Mouse (Mus musculus): ENCODE results near the gene Mast4.

Mast4 gene

DNA sequence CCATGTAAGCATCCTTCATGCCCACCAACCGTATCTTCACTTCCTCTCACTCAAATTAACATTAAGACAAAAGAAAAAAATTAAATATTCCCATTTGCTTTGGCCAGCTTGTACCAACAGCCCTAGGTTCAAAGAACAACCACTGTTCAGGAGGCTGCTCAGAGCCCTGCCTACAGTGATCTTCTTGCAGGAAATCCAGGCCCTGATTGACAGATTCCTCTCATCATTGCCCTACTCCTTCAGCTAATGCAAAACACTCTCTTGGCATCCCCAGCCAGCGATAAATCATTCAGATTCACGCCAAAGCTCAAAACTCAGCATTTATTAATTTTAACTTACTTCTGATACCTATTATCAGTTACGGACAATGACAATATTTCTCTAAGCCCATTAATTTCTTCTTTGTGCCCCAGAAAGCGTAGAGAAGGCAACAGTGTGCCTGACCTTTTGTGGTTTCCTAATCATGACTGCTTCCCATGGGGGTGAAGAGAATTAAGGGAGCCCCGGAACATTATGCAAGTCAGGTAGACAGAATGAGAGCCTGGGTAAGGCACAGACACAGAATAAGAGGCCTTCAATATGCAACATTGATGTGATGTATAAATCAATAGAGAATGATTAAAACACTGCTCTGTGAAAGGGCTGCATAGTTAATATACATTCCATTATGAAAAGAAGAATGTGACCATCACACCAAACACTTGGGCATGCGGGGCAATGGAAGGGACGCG is 135.9 kb downstream of the Mast4 start:
- DNase-seq (ENCODE audit: low read depth, low spot score) = no peak

DNA sequence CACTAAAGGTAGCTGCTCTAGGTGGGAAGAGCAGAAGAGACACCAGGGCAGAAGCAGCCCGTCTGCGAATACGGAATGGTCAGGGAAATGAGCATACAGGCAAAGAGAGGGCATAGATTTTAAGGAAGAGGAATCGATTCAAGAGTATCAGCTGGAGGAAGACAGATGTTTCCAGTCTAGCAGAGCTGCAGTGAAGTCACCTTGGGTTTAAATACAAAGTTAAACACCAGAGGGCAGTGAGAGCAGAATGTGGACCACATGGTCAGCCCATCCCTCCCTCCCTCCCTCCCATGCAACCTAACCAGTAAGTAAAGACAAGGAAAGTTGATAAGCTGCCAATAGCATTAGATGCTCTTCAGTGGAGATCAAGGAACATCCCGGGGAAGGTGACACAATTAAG is 138.0 kb downstream of the Mast4 start:
- DNase-seq (ENCODE audit: low read depth, low spot score) = no peak

DNA sequence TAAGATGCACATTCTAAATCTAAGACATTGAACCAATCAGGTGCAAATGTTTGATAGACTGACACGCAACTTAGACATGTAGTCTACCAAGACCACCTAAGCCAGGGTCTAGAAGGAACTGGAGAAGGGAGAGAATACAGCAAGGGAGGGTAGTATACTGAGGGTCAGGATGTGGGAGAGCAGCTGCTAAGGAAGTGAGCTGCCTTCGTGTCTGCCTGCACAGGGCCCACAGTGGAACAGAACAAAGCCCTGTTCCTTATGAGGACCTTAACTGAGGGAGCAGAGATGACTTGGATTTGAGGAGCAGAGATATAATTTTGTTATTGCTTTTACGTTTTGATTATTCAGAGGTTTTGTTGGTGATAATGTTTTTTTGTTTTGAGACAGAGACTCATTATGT is 138.4 kb downstream of the Mast4 start:
- no peak for DNase-seq (ENCODE audit: low read depth, low spot score)

DNA sequence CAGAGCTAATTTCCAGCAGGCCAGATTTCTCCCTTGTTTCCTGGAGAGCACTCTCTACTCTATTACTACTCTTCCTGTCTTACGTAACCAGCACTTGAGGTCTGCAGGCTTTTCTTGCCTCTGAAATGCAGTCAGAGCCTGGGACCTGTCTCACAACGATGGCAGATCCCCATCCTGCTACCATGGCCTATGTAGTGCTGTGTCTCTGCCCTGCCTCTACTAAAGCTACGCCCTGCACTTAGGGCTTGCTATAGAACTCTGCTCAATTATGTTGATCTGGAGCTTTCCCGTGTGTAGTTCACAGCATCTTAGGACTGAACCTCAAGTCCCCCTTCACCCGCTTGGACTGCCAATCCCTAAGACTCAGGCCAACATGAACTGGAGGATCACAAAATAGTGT is 150.7 kb downstream of the Mast4 start:
- no peak for DNase-seq (ENCODE audit: low read depth, low spot score)

DNA sequence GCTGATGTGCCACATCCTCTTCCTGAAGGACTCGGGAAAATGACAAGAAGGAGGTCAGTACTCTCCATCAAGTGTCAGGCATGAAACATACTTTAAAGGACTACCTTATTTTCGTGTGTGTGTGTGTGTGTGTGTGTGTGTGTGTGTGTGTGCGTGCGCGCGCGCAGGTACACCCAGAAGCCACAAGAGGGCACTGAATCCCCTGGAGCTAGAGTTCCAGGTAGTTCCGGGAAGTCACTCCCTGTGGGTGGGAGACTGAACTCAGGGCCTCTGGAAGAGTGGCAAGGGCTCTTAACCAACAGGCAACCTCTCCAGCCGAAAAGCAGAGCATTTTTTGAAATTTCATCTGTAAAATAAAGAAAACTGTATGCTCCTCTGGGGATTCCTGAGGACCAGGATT is 152.5 kb downstream of the Mast4 start:
- DNase-seq (ENCODE audit: low read depth, low spot score) = no peak

DNA sequence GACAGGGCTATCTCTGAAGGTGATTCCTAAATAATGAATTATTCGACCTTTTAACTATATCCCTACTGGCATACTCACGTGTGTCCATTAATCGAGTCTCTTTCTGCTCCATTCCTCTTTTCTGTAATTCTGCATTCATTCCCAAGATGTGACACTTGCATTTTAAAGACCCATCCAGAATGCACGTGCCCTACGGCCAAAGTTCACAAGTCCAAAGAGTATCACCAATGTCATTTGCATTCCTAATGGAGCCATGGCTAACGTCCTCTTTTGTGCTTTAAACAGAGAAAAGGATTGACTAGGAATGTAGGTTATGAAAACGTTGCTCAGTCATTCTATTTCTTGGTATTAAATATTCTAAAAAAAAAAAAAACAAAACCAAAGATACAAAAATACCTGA is 157.4 kb downstream of the Mast4 start:
- no peak for DNase-seq (ENCODE audit: low read depth, low spot score)

DNA sequence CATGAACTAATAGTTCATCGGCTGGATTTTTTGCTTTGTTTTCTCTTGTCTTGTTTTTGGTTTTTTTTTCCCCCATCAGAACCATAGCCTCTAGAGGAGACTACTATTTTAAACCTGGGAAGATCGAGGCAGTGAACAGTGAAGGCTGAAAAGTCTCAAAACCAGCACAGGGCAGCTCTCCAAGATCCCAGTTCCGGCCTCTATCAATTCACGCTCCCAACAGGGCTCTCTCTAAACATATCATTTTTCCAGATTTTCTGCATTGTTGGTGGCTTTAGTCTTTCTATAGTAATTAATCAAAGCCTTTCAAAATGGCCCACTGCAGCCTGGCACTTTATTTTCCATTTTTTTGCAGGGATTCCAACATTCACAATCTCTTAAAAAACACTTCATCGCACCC is 159.9 kb downstream of the Mast4 start:
- DNase-seq (ENCODE audit: low read depth, low spot score) = no peak

DNA sequence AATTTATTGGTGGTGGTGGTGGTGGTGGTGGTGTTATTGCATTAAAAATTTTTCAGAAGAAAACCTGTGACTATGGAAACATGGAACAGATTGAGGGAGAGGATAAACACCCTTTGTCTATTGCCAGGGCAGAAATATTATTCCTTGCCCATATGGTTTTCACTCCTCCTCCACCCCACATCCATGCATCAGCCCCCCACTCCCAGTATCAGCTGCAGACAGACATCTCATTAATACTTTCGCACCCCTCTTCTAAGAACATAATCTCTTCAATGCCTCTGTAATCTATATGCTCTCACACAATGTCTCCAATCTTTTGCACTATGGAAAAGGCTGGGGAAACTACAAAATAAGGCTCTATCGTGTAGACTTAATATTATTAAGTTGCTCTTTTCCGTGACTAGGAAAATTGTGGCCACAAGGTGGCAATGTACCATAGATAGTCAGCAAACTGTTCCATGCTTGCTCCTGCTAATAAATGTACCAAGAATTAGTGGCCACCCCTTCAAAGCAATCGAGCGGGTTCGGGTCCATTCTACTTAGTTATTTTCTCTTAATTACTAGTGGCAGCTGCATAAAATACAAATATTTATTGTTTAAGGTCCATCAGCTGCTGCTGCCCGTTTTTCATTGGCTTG is 160.6 kb downstream of the Mast4 start:
- no peak for DNase-seq (ENCODE audit: low read depth, low spot score)

DNA sequence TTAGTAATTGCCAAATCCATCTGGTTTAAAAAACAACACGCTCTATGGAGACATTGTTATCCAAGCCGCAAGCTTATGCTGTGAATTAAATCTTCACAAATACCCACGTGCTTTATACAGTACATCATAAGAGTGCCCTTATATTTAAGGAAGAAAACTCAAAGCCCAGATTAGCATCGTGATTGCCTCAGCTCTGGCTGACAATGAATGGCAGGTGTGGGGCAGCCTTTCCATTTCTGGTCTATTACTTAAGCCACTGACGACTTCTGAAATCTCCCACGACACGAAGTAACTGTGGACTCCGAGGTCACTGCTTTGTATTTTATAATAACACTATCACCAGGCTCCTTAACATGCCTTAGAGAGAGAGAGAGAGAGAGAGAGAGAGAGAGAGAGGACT is 182.4 kb downstream of the Mast4 start:
- no peak for DNase-seq (ENCODE audit: low read depth, low spot score)

DNA sequence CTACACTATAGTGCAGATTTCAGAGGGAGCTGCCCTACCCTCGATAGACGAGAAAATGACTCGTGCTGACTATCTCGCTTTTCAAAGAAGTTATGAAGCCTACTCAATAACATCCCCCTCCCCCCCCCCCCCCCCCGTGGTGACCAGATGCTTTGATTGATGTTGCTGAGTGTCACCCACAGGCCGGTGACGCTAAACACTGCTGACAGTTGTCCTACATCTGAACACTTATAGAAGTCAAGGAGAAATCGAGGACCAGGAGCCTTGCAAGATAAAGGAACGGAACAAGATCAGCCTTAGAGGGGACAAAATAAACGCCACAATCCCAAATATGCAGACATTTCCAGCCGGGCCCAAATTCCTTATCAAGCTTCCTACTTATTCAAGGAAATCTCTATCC is 183.1 kb downstream of the Mast4 start:
- DNase-seq (ENCODE audit: low read depth, low spot score) = no peak

DNA sequence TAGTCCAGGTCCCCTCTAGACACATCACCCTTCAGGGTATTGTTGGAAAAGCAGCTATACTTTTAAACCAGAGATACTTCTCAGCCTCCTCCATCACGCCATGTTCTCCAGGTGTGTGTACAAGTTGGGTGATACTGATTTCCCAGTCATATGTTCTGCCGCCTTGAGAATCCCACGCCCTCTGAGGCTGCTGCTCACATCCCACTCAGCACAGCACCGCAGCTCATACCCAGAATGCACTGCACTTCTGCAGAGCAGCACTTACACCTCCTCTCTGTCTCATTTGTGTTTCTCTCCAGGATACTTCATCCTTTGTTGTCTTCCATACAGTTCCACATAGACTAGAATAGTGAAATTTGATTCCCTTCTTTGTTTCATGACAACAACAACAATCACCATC is 183.6 kb downstream of the Mast4 start:
- no peak for DNase-seq (ENCODE audit: low read depth, low spot score)

DNA sequence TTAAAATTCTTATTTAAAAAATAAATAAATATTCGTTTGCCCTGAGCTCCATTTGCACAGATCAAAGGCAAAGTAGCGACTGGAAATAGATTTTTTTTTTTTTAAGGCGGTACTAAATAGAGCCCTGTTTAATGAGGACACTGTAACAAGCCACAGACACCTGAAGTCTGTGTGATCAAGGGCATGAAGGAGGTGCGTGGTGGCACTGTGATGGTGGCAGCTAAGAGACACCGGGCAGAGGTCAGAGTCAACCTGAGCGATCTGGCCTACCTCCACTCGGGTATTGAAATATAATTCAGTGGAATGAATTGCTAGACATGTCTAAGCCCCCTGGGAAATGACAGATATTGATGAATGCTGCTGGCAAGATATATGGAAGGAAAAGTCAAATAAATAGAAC is 184.9 kb downstream of the Mast4 start:
- no peak for DNase-seq (ENCODE audit: low read depth, low spot score)

DNA sequence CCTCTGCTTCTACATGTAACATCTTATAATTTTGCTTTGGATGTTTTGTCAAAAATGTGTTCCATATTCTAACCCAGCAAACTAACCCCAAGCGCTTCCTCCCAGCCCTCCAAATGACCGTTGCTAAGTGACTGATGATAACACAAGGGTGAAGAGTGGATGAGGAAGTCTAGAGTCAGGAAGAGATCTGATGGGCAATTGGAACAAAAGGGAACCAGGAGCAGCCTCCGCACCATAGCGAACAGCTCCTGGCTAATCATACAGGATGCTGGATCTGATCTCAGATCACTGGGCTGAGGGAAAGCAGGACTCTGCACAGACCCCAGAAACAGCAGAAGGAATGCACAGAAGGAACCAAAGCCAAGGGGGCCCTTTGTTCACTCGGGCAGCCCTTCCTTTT is 190.0 kb downstream of the Mast4 start:
- DNase-seq (ENCODE audit: low read depth, low spot score) = no peak

DNA sequence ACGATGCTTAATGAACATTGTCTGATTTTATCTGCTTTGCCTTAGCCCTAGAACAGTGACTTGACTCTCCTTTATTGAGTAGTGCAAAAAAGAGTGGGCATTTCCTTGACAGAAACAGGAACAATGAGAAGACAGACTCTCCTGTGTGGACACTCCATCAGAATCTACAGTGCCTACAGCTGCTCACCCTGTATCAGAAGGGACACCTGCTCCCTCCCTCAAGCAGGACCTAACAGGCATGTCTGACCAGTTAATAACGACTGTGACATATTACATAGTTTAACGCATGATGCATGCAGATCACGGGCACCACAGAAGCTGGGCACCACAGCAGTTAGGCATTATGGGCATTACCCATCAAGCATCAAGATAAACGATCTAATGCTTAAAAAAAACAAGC is 193.0 kb downstream of the Mast4 start:
- DNase-seq (ENCODE audit: low read depth, low spot score) = no peak

DNA sequence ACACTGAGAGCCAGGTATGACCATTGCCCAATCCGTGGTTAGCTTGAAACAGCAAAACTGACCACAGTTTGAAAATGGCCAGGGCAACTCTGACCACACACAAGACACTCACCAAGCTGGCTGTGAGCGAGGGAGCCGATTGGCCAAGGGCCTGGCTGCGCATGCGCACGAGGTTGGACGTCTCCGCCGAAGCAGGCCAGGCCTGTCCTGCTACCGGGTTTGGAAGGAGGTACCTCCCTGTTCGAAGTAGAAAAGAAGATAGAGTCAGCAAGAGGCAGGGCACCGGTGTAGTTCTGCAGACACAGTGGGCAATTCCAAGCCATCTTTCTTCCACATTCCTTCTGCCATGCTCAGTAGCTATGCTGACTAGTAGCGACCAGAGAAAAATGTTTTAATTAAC is 194.2 kb downstream of the Mast4 start:
- DNase-seq (ENCODE audit: low read depth, low spot score) = no peak

DNA sequence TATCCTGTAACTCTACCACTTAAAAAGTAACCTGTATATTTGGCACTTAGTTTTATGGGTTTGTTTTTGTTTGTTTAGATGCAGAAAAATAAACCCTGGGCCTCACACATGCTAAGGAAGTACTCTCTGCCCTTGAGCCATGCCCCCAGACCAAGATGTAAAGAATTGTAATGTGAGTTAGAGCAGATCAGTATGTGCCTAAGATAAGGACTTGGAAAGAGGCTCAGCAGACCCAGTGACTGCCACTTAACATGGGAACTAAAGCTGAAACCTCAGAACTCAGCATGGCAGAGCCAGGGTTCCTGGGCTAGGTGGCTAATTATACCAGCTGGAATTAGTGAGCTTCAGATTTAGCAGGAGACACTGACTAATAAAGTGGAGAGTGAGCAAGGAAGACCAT is 196.0 kb downstream of the Mast4 start:
- DNase-seq (ENCODE audit: low read depth, low spot score) = no peak

DNA sequence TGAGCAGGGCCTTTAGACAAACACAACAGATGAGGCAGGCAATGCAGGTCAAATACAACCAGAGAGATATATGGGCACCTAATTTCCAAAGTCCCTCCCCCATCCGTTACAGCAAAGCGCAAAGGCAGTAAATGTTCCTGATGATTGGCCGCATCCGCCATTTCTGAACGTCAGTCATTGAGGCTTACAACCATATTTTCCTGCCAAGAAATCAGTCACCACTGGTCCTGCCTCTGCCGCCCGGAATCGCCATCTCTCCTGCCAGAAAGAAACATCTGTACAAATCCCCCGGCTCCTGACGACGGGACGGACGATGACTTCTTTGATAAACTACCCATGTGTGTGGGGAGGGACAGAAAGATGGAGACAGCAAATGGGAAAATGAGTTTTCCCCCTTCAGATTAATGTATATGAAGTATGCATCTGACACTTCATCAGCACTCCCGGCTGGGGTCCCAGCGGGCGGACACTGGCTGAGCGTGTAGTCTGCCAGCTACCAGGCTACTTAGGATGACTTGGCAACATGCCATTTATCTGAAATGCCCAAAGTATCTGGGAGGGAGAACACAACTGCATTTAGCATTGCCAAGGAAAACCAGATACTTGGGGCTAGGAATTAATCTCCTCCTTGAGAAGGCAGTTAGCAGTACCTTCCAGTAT is 198.9 kb downstream of the Mast4 start:
- DNase-seq (ENCODE audit: low read depth, low spot score) = no peak

DNA sequence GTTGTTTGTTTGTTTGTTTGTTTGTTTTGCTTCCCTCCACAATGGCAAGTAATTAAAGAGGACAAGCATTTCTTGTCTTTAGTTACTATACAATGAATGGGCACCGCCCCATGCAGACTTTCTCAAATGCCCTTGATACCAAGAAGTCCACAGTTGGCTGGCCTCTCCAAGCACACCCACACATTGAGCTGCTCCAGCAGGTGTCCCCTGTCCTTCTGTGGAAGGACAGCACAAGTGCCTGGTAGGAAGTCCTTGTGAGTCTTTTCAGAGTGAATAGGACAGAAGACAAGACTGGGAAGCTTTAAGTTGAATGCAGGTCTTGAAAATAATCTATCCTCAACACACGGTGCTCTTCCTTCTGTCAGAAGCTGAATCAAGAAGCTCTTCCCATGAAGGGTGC is 202.5 kb downstream of the Mast4 start:
- DNase-seq (ENCODE audit: low read depth, low spot score) = no peak

DNA sequence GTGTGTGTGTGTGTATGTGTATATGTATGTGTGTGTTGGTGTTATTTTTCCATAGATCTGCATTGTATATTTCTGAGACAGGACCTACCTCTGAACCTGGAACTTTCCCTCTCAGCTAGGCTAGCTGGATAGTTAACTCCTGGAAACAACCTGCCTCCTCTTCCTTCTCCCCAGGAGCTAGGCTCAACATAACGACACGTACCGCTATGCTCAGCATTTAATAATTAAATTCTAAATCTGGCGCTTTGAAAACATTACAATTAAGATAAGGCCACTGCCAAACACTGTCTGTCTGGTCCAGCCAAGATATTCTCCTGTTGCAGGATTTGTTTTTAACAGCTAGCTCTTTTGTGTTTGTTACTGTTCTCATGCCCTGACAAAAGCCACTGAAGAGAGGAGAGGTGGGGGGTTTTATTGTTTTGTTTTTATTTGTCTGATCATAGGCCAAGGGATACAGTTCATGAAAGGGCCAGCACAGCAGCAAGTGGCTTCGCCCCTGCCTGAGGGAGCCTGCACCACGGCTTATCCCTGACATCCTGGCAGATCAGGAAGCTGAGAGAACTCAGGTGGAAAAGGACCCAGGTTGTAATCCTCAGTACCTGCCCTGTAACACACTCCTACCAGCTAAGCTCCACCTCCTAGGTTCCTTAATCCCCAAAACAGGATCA is 205.0 kb downstream of the Mast4 start:
- no peak for DNase-seq (ENCODE audit: low read depth, low spot score)

DNA sequence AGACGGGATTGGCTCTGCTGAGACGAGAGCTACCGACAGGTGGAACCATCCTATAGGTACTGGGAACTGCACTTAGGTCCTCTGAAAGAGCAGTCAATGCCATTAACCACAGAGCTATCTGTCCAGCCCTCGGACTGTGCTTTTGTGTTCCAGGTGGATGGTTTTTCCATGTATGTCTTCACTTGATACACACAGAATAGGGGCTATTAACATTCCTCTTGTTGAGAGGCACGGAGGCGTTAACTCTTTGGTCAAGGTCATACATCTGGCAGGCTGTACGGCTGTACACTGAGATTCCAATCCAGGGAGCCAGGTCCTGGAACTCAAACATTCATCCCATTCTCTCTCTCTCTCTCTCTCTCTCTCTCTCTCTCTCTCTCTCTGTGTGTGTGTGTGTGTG is 205.6 kb downstream of the Mast4 start:
- no peak for DNase-seq (ENCODE audit: low read depth, low spot score)

DNA sequence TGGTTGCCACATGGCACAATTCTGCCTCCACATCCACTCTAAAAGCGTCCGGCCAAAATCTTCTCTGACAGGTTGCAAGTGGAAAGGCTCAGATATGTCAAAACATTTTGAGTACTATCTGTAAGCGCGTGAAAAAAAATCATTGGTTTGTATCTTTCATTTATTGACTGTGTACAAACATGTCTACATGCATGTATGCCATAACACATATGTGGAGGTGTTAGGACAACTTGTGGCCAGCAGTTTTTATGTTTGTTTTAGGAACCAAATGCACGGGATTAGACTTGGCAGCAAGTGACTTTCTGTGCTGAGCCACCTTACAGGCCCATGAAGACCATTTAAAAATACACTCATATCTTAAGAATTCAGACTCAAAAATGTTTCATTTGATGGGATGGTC is 206.7 kb downstream of the Mast4 start:
- DNase-seq (ENCODE audit: low read depth, low spot score) = no peak

DNA sequence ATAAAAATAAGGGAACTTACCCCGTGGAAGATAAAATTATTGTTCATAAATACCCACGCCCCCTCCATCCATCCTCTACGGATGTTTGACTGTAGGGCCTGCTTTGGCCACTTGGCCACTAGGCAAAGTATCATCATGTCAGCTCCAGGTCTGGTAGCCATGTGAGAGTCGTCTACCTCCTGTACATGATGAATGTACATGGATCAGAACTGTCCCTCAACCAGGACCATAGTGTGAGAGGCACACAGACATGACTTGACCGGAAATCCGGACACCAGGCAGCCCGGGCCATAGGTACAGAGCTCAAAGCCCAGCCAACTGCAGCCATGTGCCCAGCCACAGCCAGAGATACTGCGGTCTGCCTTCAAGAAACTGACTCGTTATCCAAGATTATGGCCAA is 210.6 kb downstream of the Mast4 start:
- DNase-seq (ENCODE audit: low read depth, low spot score) = no peak
